Comparison of ENCODE assay signal across 8 mouse cellular contexts in genomic region chr16:20620751-20621190, GRCm38 (mm10). TPM values are rescaled to one million over a fixed set of nuclear protein-coding genes. Genes with fewer than 3 reads are reported as not detected.
DNase-seq lines count a peak whose midpoint lies in the region; ATAC-seq and TF ChIP-seq lines count a peak whose summit lies in the region.

No protein-coding gene starts in this region.

- H3K36me3 ChIP-seq in kidney, embryonic 15.5 days: peaks cover 8% of the 10 kb centered on the region; the same call in 1 of the 2 replicates
- peaks cover 31% of the 10 kb centered on the region for H3K36me3 ChIP-seq in G1E (replicated peaks)
- peaks cover 22% of the 10 kb centered on the region for H3K36me3 ChIP-seq in forebrain, embryonic 10.5 days (replicated peaks)
- H3K36me3 ChIP-seq in limb, embryonic 12.5 days: peaks cover 7% of the 10 kb centered on the region; the same call in 1 of the 2 replicates

- DNase-seq in kidney, postnatal 36 days: no peak
- no peak for DNase-seq in G1E (ENCODE audit: low spot score)
- DNase-seq in forebrain, embryonic 10.5 days (ENCODE audit: extremely low spot score, low spot score): no peak
- DNase-seq in right cerebral cortex, postnatal 25 days: peak; percentile 63
- DNase-seq in adrenal gland, adult 8-10 months: no peak
- DNase-seq in cerebellum, postnatal 14 days: no peak

- peak overlapping the region; percentile 63 for H3K9ac ChIP-seq in kidney, embryonic 15.5 days
- H3K9ac ChIP-seq in limb, embryonic 12.5 days (replicated peaks): peak overlapping the region; percentile 63

- H3K4me2 ChIP-seq in kidney, embryonic 15.5 days: peak overlapping the region; percentile 98
- peak overlapping the region; percentile 98 for H3K4me2 ChIP-seq in limb, embryonic 12.5 days

- H3K27me3 ChIP-seq in kidney, embryonic 15.5 days: peaks cover 39% of the 10 kb centered on the region
- H3K27me3 ChIP-seq in G1E (ENCODE audit: insufficient read depth, low read length): peaks cover 48% of the 10 kb centered on the region
- peaks cover 34% of the 10 kb centered on the region for H3K27me3 ChIP-seq in forebrain, embryonic 10.5 days (ENCODE audit: poor library complexity, severe bottlenecking)
- H3K27me3 ChIP-seq in limb, embryonic 12.5 days: peaks cover 42% of the 10 kb centered on the region

- TF ChIP-seq CTCF in G1E (IDR thresholded peaks at IDR 0.05; ENCODE audit: low read depth, low read length): no peak

- H3K27ac ChIP-seq in kidney, embryonic 15.5 days: no peak overlapping the region
- peak overlapping the region; percentile 96 for H3K27ac ChIP-seq in forebrain, embryonic 10.5 days
- H3K27ac ChIP-seq in limb, embryonic 12.5 days: no peak overlapping the region

- peaks cover 32% of the 10 kb centered on the region for H3K4me1 ChIP-seq in kidney, embryonic 15.5 days
- H3K4me1 ChIP-seq in G1E (ENCODE audit: insufficient read depth, low read depth, low read length): peaks cover 32% of the 10 kb centered on the region
- H3K4me1 ChIP-seq in forebrain, embryonic 10.5 days: peaks cover 47% of the 10 kb centered on the region
- H3K4me1 ChIP-seq in limb, embryonic 12.5 days (replicated peaks): peaks cover 29% of the 10 kb centered on the region

- peak; percentile 26 for ATAC-seq in kidney, embryonic 15.5 days (replicated peaks; ENCODE audit: low FRiP score)
- ATAC-seq in G1E (ENCODE audit: extremely low read depth, insufficient number of reproducible peaks, low FRiP score, poor library complexity, severe bottlenecking): no peak
- ATAC-seq in limb, embryonic 12.5 days (ENCODE audit: insufficient number of reproducible peaks, insufficient read depth, low FRiP score, low TSS enrichment, low read depth): no peak; the same call in 1 of the 2 replicates

- no peaks in the 10 kb centered on the region for H3K9me3 ChIP-seq in kidney, embryonic 15.5 days (replicated peaks)
- H3K9me3 ChIP-seq in G1E (replicated peaks): no peaks in the 10 kb centered on the region
- no peaks in the 10 kb centered on the region for H3K9me3 ChIP-seq in forebrain, embryonic 10.5 days
- no peaks in the 10 kb centered on the region for H3K9me3 ChIP-seq in limb, embryonic 12.5 days

- H3K4me3 ChIP-seq in kidney, embryonic 15.5 days (replicated peaks): peak overlapping the region; percentile 71
- H3K4me3 ChIP-seq in G1E (ENCODE audit: low read depth, low read length): peak overlapping the region; percentile 76
- H3K4me3 ChIP-seq in forebrain, embryonic 10.5 days: peak overlapping the region; percentile 84
- H3K4me3 ChIP-seq in limb, embryonic 12.5 days (replicated peaks): peak overlapping the region; percentile 76

- WGBS in kidney, embryonic 15.5 days: under 1% methylated on average over 32 of the region's 32 CpGs
- WGBS in forebrain, embryonic 10.5 days: under 1% methylated on average over 32 of the region's 32 CpGs
- WGBS in limb, embryonic 12.5 days: under 1% methylated on average over 32 of the region's 32 CpGs

RNA-seq across cellular contexts. Expression of gene Camk2n2, which starts 0.3 kb away (rescaled TPM):
- polyA plus RNA-seq in kidney, embryonic 15.5 days (2015; fragmentation: Nextera tagmentation; extraction: Ambion mirVana): 1.4 and 1.5 TPM in 2 replicates
- not detected in 2 replicates for total RNA-seq in G1E (2014; fragmentation: Nextera tagmentation)
- 0.22 and 0.58 TPM in 2 replicates for total RNA-seq in G1E (2017)
- polyA plus RNA-seq in G1E (2012): 1.1 and 1.2 TPM in 2 replicates
- 2.4 and 2.5 TPM in 2 replicates for polyA plus RNA-seq in forebrain, embryonic 10.5 days (2016; fragmentation: Nextera tagmentation; extraction: Ambion mirVana)
- polyA plus RNA-seq in limb, embryonic 12.5 days (2016; fragmentation: Nextera tagmentation; extraction: Ambion mirVana): 1.1 and 1.2 TPM in 2 replicates
- total RNA-seq in adrenal gland, adult 8-10 months (2022): 10 to 100 TPM; 28.9 to 62.9 (median 41.8) TPM

RNA-seq across cellular contexts. Expression of gene Ece2, which starts 8.9 kb away (rescaled TPM):
- polyA plus RNA-seq in kidney, embryonic 15.5 days (2015; fragmentation: Nextera tagmentation; extraction: Ambion mirVana): 4.0 TPM in 2 replicates
- total RNA-seq in G1E (2014; fragmentation: Nextera tagmentation): 0.58 TPM in 1 of 2 replicates, not detected in the other
- total RNA-seq in G1E (2017): 0.12 and 0.16 TPM in 2 replicates
- not detected in 2 replicates for polyA plus RNA-seq in G1E (2012)
- 4.3 and 5.1 TPM in 2 replicates for polyA plus RNA-seq in forebrain, embryonic 10.5 days (2016; fragmentation: Nextera tagmentation; extraction: Ambion mirVana)
- 5.9 TPM in 2 replicates for polyA plus RNA-seq in limb, embryonic 12.5 days (2016; fragmentation: Nextera tagmentation; extraction: Ambion mirVana)
- 10 to 100 TPM; 11.0 to 45.0 (median 23.8) TPM for total RNA-seq in adrenal gland, adult 8-10 months (2022)

RNA-seq across cellular contexts. Expression of gene Alg3, which starts 9.2 kb away (rescaled TPM):
- 42.6 and 43.8 TPM in 2 replicates for polyA plus RNA-seq in kidney, embryonic 15.5 days (2015; fragmentation: Nextera tagmentation; extraction: Ambion mirVana)
- total RNA-seq in G1E (2014; fragmentation: Nextera tagmentation) (36.3 and 45.6 TPM in 2 replicates), G1E (2017) (9.9 and 12.0 TPM in 2 replicates)
- polyA plus RNA-seq in G1E (2012): 5.5 and 12.8 TPM in 2 replicates
- 61.9 and 62.6 TPM in 2 replicates for polyA plus RNA-seq in forebrain, embryonic 10.5 days (2016; fragmentation: Nextera tagmentation; extraction: Ambion mirVana)
- 35.5 and 42.5 TPM in 2 replicates for polyA plus RNA-seq in limb, embryonic 12.5 days (2016; fragmentation: Nextera tagmentation; extraction: Ambion mirVana)
- total RNA-seq in adrenal gland, adult 8-10 months (2022): 10 to 100 TPM; 22.3 to 30.0 (median 25.4) TPM

RNA-seq across cellular contexts. Expression of gene Gm49333, which starts 9.4 kb away (rescaled TPM):
- polyA plus RNA-seq in kidney, embryonic 15.5 days (2015; fragmentation: Nextera tagmentation; extraction: Ambion mirVana): not detected in 2 replicates
- total RNA-seq in G1E (2014; fragmentation: Nextera tagmentation): not detected in 2 replicates
- total RNA-seq in G1E (2017): not detected in 2 replicates
- polyA plus RNA-seq in G1E (2012): not detected in 2 replicates
- polyA plus RNA-seq in forebrain, embryonic 10.5 days (2016; fragmentation: Nextera tagmentation; extraction: Ambion mirVana): not detected in 2 replicates
- polyA plus RNA-seq in limb, embryonic 12.5 days (2016; fragmentation: Nextera tagmentation; extraction: Ambion mirVana): not detected in 2 replicates
- not detected for total RNA-seq in adrenal gland, adult 8-10 months (2022)

RNA-seq across cellular contexts. Expression of gene Eef1akmt4, which starts 9.4 kb away (rescaled TPM):
- 32.4 TPM in 2 replicates for polyA plus RNA-seq in kidney, embryonic 15.5 days (2015; fragmentation: Nextera tagmentation; extraction: Ambion mirVana)
- total RNA-seq in G1E (2014; fragmentation: Nextera tagmentation) (16.4 and 22.1 TPM in 2 replicates), G1E (2017) (9.8 and 11.5 TPM in 2 replicates)
- polyA plus RNA-seq in G1E (2012): 6.0 and 8.7 TPM in 2 replicates
- 43.3 and 44.1 TPM in 2 replicates for polyA plus RNA-seq in forebrain, embryonic 10.5 days (2016; fragmentation: Nextera tagmentation; extraction: Ambion mirVana)
- 32.7 and 36.6 TPM in 2 replicates for polyA plus RNA-seq in limb, embryonic 12.5 days (2016; fragmentation: Nextera tagmentation; extraction: Ambion mirVana)
- 1 to 10 TPM; 7.3 to 9.5 (median 8.8) TPM for total RNA-seq in adrenal gland, adult 8-10 months (2022)
